Mouse (Mus musculus) ovary, postnatal 14 days (tissue): ENCODE results near the gene Lsamp.

Experiments used
- DNase-seq: peaks from one replicate; pipeline ENCODE4 v3.0.0; 2022; ENCODE audit warnings: low spot score

Lsamp gene

DNA sequence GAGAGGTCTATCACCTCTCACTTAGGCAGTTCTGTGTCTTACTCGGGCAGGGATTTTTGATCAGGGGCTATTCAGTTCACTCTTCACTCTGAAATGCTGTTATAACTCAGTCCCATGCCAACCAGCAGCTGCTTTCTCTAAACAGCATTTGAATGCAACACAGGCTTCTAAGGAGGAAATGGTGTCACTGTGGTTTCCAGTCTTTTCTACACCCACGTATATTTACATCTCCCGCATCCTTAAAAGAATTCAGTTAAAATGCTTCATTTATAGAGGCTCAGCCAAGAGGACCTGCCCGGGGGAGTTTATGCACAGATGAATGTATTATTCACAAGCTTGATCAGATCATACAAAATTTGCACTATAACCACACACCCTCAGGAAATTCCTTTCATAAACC, 306.0 kb downstream of the Lsamp start:
- no peak for DNase-seq

DNA sequence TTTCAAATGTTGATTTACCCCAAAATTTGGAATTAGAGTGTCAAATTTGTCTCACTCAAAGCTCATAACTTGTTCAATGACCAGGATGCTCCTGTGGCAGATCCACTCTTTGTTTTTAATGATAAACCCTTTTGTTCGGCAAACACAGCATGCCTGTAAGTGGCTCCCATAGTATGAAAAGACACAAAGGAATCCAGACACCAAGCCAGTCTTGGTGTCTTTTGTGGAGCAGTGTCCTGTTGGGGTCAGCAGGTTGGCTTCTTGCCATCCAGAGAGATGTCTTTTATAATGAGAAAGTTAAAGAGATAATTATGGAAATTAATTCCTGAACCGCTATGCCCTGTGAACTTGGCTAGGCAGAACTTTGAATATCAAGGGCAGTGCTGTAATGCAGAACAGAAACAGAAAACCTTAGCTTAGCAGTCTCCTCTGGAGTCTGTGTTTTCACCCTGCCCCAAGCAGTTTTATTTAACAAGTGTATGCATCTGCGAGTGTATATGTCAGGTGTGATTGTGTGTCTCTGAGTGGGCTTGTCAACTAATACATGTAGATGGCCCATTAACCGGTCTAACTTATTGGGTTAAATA, 310.2 kb downstream of the Lsamp start:
- DNase-seq, result no peak

DNA sequence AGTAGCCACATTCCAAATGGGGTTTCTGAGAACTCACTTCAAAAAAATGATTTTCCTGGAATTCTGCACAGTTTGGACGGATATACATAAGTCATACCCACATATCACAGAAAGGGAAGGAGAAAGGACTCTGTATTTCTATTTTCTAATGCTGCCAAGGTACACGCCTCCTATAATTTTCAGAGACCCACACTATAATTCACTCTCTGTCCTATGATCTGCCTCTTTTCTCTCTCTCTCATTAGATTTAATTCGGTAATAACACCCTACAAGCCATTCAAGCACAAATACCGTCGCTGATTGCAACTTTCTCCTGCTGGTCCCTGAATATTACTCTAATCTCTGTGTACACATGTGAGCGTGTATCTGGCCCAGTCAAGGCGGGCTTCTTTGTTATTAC, 311.1 kb downstream of the Lsamp start:
- no peak for DNase-seq

DNA sequence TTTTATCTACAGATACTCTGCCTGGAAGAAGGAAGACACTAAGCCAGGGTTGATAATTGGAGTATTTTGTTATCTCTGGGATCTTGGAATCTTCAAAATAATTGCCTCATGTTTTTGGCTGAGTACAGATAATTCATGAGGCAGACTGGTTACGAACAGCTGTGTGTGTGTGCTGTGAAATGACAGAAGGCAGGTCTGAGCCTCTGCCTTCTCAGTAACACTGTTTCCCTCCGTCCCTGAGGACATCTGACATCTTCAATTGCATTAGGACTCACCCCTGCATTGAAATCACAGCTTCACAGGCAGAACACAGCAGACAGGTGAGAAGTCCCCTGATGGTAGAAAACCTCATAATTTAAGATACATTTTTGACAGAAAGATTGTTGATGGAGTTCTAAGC, 323.5 kb downstream of the Lsamp start:
- no peak for DNase-seq

DNA sequence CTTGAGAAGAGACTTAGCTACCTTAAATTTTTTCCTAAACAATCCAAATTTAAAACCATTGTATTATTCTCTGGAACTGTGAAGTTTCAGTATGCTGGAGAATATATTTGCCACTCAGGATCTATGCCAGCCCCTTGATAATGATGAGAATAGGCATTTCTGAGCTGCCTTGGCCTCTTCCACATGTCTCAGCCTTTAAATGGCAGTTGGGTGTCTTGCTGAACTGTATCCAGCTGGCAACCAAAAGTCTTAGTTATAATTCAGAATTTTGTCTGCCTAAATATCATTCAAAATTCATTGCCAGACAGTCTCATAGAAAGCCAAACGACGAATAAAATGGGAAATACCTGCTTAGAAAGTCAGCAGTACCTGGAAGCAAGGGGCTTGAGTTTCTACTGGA, 332.0 kb downstream of the Lsamp start:
- DNase-seq, result no peak

DNA sequence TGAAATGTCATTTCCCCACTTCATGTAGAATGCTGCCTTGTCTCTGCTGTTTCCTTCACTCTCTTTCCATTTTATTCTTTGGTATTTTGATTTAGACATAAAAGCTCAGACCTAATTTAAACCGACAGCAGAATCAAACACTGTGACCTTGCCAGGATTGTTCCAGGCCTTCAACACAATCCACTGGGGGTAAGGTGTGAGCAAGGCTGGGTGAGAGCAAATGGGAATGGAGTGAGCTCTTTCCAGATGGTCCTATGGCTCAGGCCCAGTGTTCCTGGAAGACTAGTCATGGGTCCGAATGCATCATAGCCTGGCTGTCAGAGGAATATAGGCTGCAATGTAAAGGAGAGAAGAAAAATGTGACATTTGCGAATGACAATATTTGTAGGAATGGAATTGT, 340.6 kb downstream of the Lsamp start:
- no peak for DNase-seq

DNA sequence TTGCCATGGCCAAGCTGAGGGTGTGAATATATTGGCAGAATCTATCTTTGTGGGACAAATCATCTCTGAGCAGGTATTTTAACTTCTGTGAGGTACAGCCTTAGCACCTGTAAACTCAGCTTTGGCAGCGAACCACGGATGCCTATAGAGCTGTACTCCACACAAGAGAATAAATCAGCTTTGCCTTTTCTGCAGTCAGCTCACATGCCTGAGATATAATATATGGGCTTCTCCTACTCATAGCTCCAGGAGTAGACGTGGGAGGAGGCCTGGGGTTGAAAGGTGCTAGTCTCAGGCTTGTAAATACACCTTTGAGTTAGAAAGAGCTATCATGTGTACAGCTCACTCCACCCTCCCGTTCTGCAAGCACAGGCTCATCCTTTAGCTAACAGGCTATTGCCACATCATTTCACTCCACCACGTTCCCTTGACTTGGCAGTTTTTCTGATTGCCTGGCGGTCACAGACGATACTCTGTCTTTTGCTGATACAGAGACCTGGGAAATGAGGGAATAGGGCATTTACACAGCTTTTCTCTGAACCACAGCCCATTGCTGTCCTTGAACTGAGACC, 344.2 kb downstream of the Lsamp start:
- DNase-seq, result no peak

DNA sequence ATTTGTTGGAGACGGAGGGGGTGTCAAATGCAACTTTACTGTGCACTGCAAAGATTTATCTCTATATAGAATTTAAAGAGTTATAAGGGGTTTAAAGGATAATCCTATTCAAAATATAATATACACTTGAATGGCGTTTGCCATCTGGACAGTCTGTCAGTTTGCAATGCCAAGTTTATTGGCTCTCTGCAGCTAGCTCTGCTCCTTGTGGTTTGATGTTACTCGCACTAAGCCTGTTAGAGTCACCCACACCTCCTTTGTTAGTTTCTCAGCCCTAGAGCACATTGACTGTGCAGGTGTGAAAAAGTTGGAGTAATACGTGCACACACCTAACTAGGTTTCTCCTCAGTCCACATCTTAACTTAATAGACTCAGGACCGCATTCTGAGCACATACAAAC, 385.5 kb downstream of the Lsamp start:
- DNase-seq, result no peak

DNA sequence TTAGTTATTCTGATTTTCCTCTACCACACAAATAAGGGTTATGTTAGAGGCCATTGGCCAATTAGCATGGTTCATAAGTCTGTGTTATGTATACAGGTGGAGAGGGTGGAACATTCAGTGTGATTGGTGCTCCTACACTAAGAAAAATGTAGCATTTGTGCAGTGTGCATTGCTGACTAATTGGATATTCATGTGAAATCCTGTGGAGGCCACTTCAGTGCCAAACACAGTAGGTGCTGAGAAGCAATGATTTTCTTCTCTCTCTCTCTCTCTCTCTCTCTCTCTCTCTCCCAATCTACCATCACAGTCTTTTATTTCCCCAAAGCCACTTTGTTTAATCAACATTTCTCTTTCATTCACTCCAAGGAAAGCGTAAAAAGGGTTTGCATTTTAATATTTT, 387.1 kb downstream of the Lsamp start:
- no peak for DNase-seq

DNA sequence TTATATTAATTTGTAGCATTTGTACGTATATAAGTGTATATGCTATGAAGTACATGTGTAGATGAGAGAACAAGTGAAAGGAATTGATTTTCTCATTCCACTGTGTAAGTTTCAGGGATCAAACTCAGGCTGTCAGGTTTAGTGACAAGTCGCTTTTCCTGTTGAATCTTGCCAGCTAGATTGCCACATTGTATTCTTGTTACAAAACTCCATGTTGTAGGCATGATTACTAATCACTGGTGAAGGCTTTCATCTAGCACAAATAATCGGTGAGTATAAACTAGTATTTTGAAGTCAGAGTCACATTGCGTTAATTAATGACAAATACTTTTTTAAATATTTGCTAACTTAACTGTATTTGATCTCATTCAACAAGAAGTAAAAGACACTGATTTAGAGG, 391.2 kb downstream of the Lsamp start:
- DNase-seq, result no peak

DNA sequence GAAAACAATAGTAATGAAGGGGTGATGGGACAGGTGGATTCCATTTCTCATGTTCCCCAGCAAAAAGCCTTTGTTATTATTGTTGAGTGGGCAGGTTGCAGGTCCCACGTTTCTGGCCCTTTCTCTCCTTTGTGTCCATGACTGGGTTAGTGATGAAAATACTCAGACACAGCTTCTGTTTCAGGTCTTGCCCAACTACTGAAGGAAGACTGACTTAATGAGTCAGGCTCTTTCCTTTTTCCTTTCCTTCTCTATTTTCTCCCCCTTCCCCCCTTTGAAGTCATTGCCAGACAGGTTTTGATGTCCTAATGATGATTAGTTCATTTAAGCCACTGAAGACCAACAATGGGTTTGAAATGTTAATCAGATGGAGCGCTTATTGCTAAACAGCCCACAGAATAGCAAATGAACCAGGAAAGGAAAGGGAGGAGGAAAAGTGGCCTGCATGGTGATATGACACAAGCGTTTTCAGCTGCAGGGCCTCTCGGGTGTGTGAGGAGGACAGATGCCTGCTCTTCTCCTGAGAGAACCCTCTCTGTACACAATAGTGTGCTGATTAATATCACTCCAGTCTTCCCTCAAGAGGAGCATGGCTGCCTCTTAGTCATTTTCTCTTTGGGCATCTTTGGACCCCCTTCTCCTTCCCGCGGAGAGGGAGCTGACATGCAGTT, 393.1 kb downstream of the Lsamp start:
- DNase-seq, result no peak

DNA sequence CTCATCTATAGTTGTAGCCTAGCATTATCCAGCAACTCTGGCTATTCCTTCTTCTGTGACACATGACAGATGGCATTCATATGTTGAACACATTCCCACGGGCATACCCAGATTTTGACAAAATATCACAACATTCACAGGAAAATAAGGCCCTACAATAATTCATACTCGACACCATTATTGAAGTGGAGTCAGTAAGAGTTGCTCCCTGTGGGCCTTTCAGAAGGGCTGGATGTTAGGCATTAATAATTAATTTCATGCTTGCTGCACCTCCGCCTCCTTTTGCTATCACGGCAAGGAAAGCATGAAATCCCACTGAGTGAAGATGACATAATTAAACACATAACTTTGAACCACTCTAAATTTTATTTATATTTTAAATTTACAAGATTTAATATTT, 407.9 kb downstream of the Lsamp start:
- DNase-seq, result no peak

DNA sequence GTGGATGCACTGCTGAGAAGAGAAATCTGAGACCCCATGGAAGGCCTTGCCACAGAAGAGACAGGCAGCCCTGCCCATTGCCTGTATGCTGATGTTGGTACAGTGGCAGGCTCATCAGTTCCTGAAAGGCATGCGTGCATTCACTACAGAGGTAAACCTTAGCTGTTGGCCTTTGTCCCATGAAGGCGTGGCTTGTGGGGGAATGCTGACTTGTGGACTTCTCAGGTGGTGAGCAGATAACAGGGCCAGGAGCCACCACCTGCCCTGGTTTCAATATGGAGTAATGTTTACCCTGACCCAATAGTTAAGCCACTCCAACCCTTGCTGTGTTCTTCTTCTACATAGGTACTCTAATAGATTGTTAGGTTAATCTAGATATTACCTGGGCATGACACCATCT, 415.4 kb downstream of the Lsamp start:
- no peak for DNase-seq

DNA sequence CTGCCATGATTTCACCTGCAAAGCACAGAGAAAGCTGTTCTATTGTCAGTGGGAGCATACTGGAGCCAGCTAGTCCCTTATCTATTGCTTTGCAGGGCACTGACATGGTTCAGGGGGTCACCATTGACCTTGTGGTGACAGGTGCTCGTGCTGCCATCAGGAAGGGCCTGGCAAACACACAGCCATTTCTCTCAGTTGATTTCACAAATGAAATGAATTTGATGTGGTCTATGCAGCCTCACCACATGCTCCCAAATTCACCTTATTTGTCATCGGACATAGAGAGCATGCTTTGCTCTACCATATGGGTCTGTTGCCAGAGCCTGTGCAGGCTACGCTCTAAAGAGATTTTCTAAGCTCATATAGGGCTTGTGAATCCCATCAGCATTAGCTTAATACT, 450.1 kb downstream of the Lsamp start:
- DNase-seq, result no peak

DNA sequence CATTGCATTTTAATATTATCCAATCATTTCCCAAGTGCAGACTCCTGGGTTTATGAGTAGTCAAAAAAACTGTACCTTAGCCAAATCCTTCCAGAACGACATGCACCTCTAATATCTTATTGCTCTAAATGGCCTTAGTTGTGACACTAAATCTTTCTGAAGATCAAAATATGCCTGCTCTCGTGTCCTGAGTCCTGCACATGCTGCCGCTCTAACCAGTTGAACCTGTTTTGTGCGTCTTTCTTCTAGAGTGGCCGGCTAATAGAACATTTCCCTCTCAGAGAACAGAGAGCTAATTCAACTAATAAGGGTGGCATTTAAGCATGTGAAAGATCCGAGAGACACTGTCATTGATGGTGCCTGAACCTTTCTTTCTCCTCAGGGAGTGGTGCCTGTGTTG, 452.3 kb downstream of the Lsamp start:
- no peak for DNase-seq

DNA sequence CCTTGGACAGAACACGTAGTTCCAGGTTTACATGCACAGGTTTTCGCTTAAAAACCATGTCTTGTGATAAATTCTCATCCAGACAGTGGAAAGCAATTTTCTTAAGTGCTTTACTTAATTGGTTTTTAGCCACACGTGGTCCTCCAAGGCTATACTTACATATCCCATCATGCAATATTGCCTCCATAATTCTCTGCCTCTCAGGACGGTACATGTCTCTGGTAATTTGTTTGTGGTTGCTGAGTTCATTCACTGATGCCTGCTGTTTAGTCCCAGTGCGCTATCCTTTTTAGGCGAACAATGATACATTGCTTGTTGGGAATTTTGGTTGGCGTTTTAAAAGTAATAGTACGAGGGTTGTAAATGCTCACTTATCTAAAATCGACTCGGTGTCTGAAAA, 453.7 kb downstream of the Lsamp start:
- no peak for DNase-seq

DNA sequence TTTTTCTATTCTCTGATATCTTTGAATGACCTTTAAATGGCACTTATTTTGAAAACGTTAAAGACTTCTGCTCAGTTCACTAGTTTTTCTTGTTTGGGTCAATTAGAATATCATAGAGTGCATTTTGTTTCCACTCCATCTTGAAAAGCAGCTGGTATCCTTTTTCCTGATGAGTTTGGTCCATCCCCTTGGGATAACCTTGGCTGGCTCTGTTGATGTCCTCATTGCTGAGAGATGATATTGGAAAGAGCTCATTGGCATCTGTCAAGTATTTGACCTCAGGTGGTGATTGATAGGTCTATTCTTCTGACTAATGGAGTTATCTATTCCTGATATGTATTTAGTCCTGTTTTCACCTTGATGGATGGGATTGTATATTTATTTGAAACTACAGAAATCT, 454.7 kb downstream of the Lsamp start:
- no peak for DNase-seq

DNA sequence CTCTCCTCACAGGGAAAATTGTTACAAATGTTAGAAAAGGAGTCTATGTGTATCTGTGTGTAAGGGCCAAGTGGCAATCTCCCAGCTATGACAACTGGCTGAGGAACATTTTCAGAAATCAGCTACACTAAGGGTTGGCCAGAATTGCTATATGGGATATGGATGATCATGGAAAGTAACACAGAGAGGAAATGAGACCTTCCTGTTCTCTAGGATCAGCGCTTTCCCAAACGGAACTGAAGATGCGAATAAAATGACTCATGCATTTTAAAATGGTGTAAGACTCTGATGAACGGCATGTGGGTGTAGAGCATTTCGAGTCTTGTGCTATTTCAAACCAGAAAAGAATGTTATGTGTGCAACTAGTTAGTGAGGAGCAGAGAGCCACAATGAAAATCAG, 462.4 kb downstream of the Lsamp start:
- no peak for DNase-seq

DNA sequence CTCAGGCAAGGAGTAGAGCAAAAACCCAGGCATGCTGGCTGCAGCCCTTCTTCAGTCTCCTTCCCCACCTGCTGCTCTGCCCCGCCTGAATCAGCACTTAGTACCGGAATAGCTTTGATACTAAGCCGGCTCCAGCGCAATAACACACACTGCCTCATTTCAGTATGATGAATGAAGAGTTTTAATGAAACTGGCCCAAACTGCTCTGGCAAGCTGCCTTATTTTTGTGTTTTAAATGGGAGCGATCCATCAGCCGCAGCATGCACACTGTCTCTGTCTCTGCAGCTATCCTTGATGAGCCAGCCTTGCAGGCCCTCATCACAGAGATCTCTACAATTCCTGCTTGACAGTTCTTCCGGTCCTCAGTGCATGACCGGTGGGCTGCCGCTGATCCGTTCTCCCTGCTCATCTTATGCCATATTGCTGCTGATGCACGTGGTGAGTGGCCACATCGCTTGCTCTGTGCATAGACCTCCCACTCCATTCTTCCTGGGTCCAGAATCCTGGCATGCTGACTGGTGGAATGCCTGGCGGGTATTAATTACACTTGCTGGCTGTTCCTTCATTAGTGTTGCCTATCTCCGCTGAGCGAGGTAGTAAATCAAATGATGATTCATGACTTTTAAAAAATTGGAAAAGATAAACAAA, 479.4 kb downstream of the Lsamp start:
- DNase-seq, result no peak

DNA sequence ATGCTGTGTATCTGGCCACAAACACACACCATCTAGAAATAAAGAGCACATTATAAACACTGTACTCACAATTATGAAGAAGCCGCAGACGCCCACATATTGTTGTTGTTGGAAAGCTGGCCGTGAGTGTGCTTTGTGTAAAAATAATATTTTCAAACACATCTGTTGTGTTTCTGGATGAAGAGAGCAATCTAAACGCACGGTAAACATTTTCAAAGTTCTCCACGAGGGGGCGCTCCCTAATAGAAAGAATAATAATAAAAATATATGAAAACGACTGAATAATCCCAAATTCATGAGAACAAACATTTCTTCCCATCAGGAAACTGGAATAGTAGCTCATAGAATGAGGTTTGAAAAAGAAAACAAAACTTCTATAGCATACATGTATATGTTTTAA, 482.4 kb downstream of the Lsamp start:
- DNase-seq, result peak; percentile 9

DNA sequence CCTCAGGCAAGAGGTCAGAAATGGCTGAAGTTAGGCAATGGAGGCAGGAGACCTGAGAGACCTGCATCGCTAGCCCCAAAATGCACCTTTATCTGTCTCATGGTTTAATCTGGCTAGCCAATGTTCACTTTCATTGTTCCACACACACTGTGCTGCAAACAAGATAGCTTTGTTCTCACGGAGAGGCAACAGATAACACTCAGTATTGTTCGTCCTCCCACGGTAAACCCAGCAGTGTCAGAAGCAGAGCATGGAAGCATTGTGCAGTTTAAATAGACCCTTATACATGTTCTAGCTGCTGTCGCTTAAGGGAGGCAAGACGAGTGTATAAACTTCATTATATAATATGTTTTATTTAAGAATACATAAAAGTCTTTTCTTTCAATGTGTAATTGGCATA, 486.8 kb downstream of the Lsamp start:
- DNase-seq, result no peak

DNA sequence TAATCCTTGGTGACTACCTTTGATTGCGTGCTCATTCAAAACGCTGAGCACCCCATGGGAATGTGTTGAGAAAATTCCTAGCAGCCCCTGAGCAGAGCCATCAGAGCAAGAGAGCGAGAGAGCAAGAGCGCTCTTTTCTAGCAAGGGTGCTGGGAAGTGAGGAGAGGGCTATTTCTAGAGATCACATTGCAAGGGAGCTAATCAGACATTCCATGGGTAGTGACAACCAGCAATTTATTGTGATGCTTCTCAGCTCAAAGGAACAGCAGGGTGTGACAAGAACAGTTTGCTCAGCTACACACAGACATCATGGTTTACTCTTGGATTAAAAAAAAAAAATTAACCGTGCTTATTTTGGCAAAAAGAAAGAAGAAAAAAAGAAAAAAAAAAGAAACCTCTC, 487.8 kb downstream of the Lsamp start:
- DNase-seq, result no peak

DNA sequence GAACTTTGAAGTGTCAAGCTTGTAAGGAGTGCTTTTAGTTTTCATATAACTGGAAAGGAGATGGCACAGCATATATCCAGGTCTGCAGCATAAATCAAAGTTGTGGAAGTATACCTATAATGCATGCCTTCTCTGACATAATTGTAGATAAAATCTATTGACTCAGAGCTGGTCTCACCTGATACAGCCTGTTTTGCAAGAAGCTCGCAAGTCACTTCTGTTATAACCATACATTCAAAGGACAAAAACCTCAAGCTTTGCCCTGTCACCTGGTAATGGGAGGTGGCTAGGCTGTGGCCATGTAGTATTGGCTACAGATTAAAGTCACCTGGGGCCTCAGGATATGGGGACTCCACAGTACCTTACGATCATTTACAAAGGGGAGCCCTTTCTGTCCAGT, 507.4 kb downstream of the Lsamp start:
- DNase-seq, result no peak
